Mouse (Mus musculus) forebrain, embryonic 14.5 days (tissue): ENCODE results near the gene Lamtor3. TPM values are rescaled to one million over a fixed set of nuclear protein-coding genes. Genes with fewer than 3 reads are reported as not detected.
A peak's percentile ranks its signal among the peaks of the same experiment; 100 is the strongest.
"Not testable (repeated sequence)": the region's sequence is repeated elsewhere in the genome, so short reads cannot be mapped to it uniquely, and the experiment has no call there.

Experiments used
- ATAC-seq: fragments of 200-750 bp; cut with Nextera tagmentation; 2 replicates; pipeline ENCODE4 v1.8.0; 2017; ENCODE audit warnings: mild to moderate bottlenecking, moderate library complexity
- DNase-seq: peaks from one replicate; pipeline ENCODE4 v3.0.0-alpha.2; 2015; ENCODE audit warnings: low spot score
- H3K27ac ChIP-seq: fragments of 300-500 bp; sonication (generic); 2 replicates; pipeline ENCODE4 v1.5.1; 2014; ENCODE audit warnings: low read depth, mild to moderate bottlenecking, control low read depth, low read length, moderate library complexity
- H3K27me3 ChIP-seq: fragments of 300-500 bp; sonication (generic); replicated peaks from 2 replicates; pipeline ENCODE4 v1.6.1; 2014; ENCODE audit warnings: low read length, control low read depth, mixed read lengths; ENCODE audit not compliant: control insufficient read depth, insufficient read depth
- H3K36me3 ChIP-seq: fragments of 300-500 bp; sonication (generic); 2 replicates; pipeline ENCODE4 v1.6.1; 2014; ENCODE audit warnings: low read length, control low read depth; ENCODE audit not compliant: control insufficient read depth, insufficient read depth
- H3K4me1 ChIP-seq: fragments of 300-500 bp; sonication (generic); 2 replicates; pipeline ENCODE4 v1.6.1; 2014; ENCODE audit warnings: antibody characterized with exemption, low read length, control low read depth; ENCODE audit not compliant: control insufficient read depth, insufficient read depth
- H3K4me2 ChIP-seq: fragments of 300-500 bp; sonication (generic); 2 replicates; pipeline ENCODE4 v1.6.1; 2014; ENCODE audit warnings: mild to moderate bottlenecking, control low read depth, low read length
- H3K4me3 ChIP-seq: fragments of 300-500 bp; sonication (generic); 2 replicates; pipeline ENCODE4 v1.5.1; 2014; ENCODE audit warnings: low read depth, low read length, control low read depth
- H3K9ac ChIP-seq: fragments of 300-500 bp; sonication (generic); 2 replicates; pipeline ENCODE4 v1.6.1; 2014; ENCODE audit warnings: mild to moderate bottlenecking, low read length, control low read depth, moderate library complexity
- H3K9me3 ChIP-seq: fragments of 300-500 bp; sonication (generic); replicated peaks from 2 replicates; pipeline ENCODE4 v1.6.1; 2016; ENCODE audit warnings: low read length, control low read depth, mixed read lengths; ENCODE audit not compliant: control insufficient read depth
- WGBS: fragments of 180-500 bp; shearing (Covaris S2); extraction: QIAGEN DNeasy Blood & Tissue Kit; methylation state at CpG from one replicate; pipeline ENCODE4 v1.1.7; 2014; 5-methylcytosine and 5-hydroxymethylcytosine counted together
- polyA plus RNA-seq: library from polyadenylated mRNA; unstranded; fragments of >200 nt; fragmentation: Nextera tagmentation; extraction: Ambion mirVana; gene quantifications from 2 replicates; pipeline ENCODE4 v1.2.1, GENCODE M21; 2014

The Lamtor3 gene
- polyA plus RNA-seq, 1 experiment from 2014 or later, result 143 TPM

DNA sequence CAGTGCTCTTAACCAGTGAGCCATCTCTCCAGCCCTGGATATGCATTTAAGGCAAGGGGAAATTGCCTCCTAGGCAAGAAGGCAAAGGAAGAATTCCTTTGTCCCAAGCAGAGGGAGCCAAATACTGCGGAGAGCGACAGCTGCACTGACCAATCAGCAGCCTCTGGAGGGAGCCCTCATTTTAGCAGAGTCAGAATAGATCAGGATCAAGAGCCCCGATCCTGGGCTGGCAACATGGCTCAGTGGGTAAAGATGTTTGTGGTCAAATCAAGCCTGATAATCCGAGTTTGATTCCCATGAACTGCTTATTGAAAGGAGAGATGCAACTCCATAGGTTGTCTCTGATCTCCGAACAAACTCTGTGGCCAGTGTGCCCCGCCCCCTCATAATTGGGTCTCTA lies 20.3 kb downstream of the Lamtor3 start:
- no peak overlapping the region for H3K27ac ChIP-seq
- no peaks in the 10 kb centered on the region for H3K4me1 ChIP-seq
- peak; percentile 60 for DNase-seq
- 39% methylated on average over 6 of the region's 6 CpGs for WGBS
- H3K9me3 ChIP-seq, result no peaks in the 10 kb centered on the region
- H3K4me3 ChIP-seq, result no peak overlapping the region
- ATAC-seq, result peak; percentile 75
- H3K36me3 ChIP-seq, result no peaks in the 10 kb centered on the region
- H3K9ac ChIP-seq, result no peak overlapping the region
- peak overlapping the region; percentile 18; the same call in 1 of the 2 replicates for H3K4me2 ChIP-seq
- no peaks in the 10 kb centered on the region for H3K27me3 ChIP-seq

- Histone ChIP-seq H3K9me3 (no peaks in the 10 kb centered on the region), H3K27ac (no peak overlapping the region), H3K4me3 (no peak overlapping the region), H3K9ac (no peak overlapping the region), H3K4me1 (no peaks in the 10 kb centered on the region), H3K36me3 (no peaks in the 10 kb centered on the region), H3K4me2 (no peak overlapping the region), H3K27me3 (no peaks in the 10 kb centered on the region)
- ATAC-seq, result no peak
- 71% methylated on average over 4 of the region's 4 CpGs for WGBS
- DNase-seq, result no peak
Observed at GRCm38 (mm10) chr3:137940757-137941156, 22.5 kb downstream of the Lamtor3 start.

GRCm38 (mm10) chr3:137941555-137941954 lies 23.2 kb downstream of the Lamtor3 start:
- no peak for ATAC-seq

DNA sequence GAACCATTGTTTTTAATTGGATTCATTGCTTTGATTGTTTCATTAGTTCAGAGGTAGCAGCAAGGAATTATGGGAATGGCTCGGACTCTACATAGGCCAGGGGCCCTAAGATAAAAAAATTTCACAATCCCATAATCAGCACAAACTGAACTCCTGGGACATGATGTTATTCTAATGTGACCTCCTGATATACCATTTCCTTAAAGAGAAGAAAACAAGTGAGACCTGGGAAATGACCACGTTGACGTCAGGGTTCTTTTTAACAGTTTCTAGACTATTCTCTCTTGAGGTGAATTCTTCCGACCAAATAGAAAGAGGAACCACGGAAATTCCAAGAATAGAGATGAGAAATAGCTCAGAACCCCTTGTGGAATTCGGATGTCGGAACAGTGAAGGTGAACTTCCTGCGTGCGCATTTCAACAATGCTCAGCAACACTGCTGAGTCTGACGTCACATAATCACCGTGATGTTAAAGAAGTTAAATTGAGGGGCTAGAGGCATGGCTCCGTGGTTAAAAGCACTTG lies 23.9 kb downstream of the Lamtor3 start:
- H3K4me3 ChIP-seq, result no peak overlapping the region
- H3K27me3 ChIP-seq, result no peaks in the 10 kb centered on the region
- ATAC-seq (no peak), DNase-seq (no peak)
- H3K27ac ChIP-seq, result no peak overlapping the region
- H3K36me3 ChIP-seq, result no peaks in the 10 kb centered on the region
- H3K9ac ChIP-seq, result no peak overlapping the region
- H3K4me1 ChIP-seq, result no peaks in the 10 kb centered on the region
- 90% methylated on average over 12 of the region's 12 CpGs for WGBS
- H3K9me3 ChIP-seq, result no peaks in the 10 kb centered on the region
- no peak overlapping the region for H3K4me2 ChIP-seq

More at GRCm38 (mm10) chr3:137941555-137941954, 23.2 kb downstream of the Lamtor3 start:
- DNase-seq, result no peak
- Histone ChIP-seq H3K9ac (no peak overlapping the region), H3K27me3 (no peaks in the 10 kb centered on the region), H3K36me3 (no peaks in the 10 kb centered on the region), H3K27ac (no peak overlapping the region), H3K9me3 (no peaks in the 10 kb centered on the region), H3K4me2 (no peak overlapping the region), H3K4me1 (no peaks in the 10 kb centered on the region), H3K4me3 (no peak overlapping the region)

GRCm38 (mm10) chr3:137943737-137944154 lies 25.4 kb downstream of the Lamtor3 start:
- Histone ChIP-seq H3K27me3 (no peaks in the 10 kb centered on the region), H3K4me1 (no peaks in the 10 kb centered on the region), H3K4me2 (no peak overlapping the region), H3K9ac (no peak overlapping the region), H3K9me3 (no peaks in the 10 kb centered on the region), H3K4me3 (no peak overlapping the region), H3K36me3 (no peaks in the 10 kb centered on the region), H3K27ac (no peak overlapping the region)
- no peak for ATAC-seq
- DNase-seq, result no peak
- WGBS, result 89% methylated on average over 6 of the region's 6 CpGs

DNA sequence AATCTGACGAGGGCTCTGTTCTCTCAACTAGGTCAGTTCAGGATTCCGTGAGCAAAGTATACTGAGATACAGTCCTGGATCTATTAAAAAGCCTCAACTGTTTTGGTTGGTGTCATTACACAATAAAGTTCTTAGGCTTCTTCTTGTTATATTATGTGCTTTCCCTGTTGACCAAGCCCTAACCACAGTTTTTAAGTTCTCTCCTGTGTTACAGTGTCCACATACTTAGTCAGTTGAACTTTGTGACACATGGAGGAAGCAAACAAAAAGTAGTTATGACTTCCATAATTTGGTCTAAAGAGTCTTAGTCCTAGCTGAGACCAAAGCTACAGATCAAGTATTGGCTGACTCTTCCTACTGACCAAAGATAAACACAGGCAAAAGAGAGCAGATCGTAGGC lies 28.5 kb downstream of the Lamtor3 start:
- Histone ChIP-seq H3K4me2 (no peak overlapping the region), H3K4me3 (no peak overlapping the region), H3K4me1 (no peaks in the 10 kb centered on the region), H3K9me3 (no peaks in the 10 kb centered on the region), H3K27ac (no peak overlapping the region), H3K27me3 (no peaks in the 10 kb centered on the region), H3K9ac (no peak overlapping the region), H3K36me3 (no peaks in the 10 kb centered on the region)
- DNase-seq (no peak), ATAC-seq (no peak)
- WGBS, result 85% methylated on average over 3 of the region's 3 CpGs

DNA sequence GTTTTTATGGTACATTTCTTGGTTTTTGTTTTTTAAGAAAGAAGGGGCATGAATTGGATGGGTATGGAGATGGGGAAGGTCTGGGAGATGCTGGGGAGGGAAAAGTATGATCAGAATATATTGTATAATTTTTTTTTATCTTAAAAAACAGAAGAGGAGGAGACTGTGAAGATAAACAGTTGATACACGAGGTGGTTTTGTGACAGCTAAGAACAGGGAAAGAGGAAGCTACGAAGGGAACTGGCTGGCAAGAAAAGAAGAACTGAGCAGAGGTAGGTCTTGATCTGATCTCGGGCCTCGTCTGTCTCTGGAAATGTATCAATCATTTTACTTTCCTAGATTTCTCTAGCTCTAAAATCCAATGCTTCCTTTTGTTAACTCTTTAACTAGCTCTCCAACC lies 29.2 kb downstream of the Lamtor3 start:
- DNase-seq, result no peak
- no peaks in the 10 kb centered on the region for H3K9me3 ChIP-seq
- no peak overlapping the region for H3K4me2 ChIP-seq
- H3K9ac ChIP-seq, result no peak overlapping the region
- no peaks in the 10 kb centered on the region for H3K4me1 ChIP-seq
- H3K27me3 ChIP-seq, result no peaks in the 10 kb centered on the region
- H3K27ac ChIP-seq, result no peak overlapping the region
- WGBS, result 87% methylated on average over 4 of the region's 4 CpGs
- no peak for ATAC-seq
- H3K4me3 ChIP-seq, result no peak overlapping the region
- H3K36me3 ChIP-seq, result no peaks in the 10 kb centered on the region

GRCm38 (mm10) chr3:137950191-137950885 lies 32.0 kb downstream of the Lamtor3 start:
- Histone ChIP-seq H3K4me2 (no peak overlapping the region), H3K9me3 (no peaks in the 10 kb centered on the region), H3K4me3 (no peak overlapping the region), H3K36me3 (no peaks in the 10 kb centered on the region), H3K27me3 (no peaks in the 10 kb centered on the region), H3K4me1 (no peaks in the 10 kb centered on the region), H3K9ac (no peak overlapping the region), H3K27ac (no peak overlapping the region)
- no peak for ATAC-seq
- DNase-seq, result no peak
- 80% methylated on average over 10 of the region's 10 CpGs for WGBS

DNA sequence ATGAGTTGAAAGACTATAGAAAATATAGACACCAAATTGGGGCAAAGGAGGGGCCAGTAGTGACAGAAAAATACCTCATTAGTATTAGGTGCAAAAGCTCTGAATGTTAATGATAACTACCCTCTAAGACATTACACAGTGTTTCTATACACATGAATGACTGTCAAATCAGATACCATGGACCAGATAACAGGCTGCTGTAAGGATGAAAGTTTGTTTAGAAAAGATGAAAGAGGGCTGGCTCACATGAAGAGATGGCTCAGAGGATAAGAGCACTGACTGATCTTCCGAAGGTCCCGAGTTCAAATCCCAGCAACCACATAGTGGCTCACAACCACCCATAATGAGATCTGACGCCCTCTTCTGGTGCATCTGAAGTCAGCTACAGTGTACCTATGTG lies 33.0 kb downstream of the Lamtor3 start:
- 89% methylated on average over 3 of the region's 3 CpGs for WGBS
- not testable (repeated sequence) for H3K4me3 ChIP-seq, H3K9me3 ChIP-seq, H3K36me3 ChIP-seq, DNase-seq, ATAC-seq, H3K4me1 ChIP-seq, H3K9ac ChIP-seq, H3K4me2 ChIP-seq, H3K27me3 ChIP-seq, H3K27ac ChIP-seq
